Mouse (Mus musculus) thymus, adult 2 months (tissue): ENCODE measurements around the gene Sigmar1.

Source experiments
- CTCF ChIP-seq: fragments of 200-500 bp; IDR thresholded peaks from 2 replicates; pipeline ENCODE4 v1.5.1; 2012; ENCODE audit warnings: mild to moderate bottlenecking, control low read depth, low read length, moderate library complexity, borderline replicate concordance; ENCODE audit not compliant: control insufficient read depth, poor library complexity, insufficient read depth; ENCODE audit errors: extremely low read depth
- POLR2A ChIP-seq: fragments of 200-500 bp; IDR thresholded peaks from 2 replicates; pipeline ENCODE4 v1.6.1; 2012; ENCODE audit warnings: mild to moderate bottlenecking, low read length, control low read depth, moderate library complexity; ENCODE audit not compliant: control insufficient read depth, poor library complexity, insufficient read depth; ENCODE audit errors: extremely low read depth

DNA sequence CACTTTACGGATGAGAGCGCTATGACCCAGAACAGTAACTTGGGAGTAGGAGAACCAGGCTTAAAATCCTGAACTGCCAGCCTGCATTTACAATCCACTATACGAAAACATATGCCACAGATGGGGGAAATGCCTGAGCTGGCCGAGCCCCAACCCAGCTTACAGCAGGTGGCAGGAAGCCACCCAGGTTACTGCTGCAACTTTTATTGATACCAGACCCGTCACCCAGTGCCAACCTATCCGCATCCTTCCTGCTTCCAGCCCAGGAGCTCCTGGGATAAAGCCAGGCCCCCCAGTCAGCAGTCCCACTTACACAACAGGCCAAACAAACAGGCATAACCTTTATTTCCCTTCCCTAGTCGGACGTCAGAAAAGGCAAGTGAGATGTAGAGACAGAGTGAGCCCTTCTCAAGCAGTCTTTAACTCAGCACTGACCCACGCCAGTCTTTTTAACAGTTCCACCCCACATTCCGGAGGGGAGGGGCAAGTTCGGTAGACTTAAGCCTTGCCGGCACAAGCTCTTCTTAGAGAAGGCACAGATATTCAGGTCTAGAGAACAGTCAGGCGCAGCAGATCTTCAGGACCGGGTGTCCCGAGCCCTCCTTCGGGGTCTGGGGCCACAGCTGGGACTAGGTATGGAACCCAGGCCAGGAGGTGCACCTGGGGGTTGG, 44.1 kb downstream of the Sigmar1 start:
- TF ChIP-seq CTCF = no peak
- no peak for TF ChIP-seq POLR2A
